Mouse (Mus musculus): Measurements from ENCODE around the gene Olfr1164.

- TF ChIP-seq CEBPB (IDR thresholded peaks at IDR 0.05; ENCODE audit: low read depth) (no peak), MYOD1 (IDR thresholded peaks at IDR 0.05; ENCODE audit: control insufficient read depth, insufficient read length, low read depth) (no peak)
Observed at GRCm38 (mm10) chr2:88128172-88128571, 34.4 kb upstream of the Olfr1164 start, which contains the start of gene Olfr1166.

Measured in C2C12 (cell line).